Mouse (Mus musculus) spleen, adult 2 months (tissue): ENCODE measurements around the gene Mrrf.

ENCODE experiments used
- CTCF ChIP-seq: fragments of 200-500 bp; IDR thresholded peaks from 2 replicates; pipeline ENCODE4 v1.5.1; 2011; ENCODE audit warnings: mild to moderate bottlenecking, inconsistent platforms; ENCODE audit not compliant: insufficient read depth, insufficient read length, insufficient replicate concordance; ENCODE audit errors: extremely low read depth
- POLR2A ChIP-seq: fragments of 200-500 bp; IDR thresholded peaks from 2 replicates; pipeline ENCODE4 v1.6.1; 2011; ENCODE audit warnings: low read depth, low read length, inconsistent platforms

DNA sequence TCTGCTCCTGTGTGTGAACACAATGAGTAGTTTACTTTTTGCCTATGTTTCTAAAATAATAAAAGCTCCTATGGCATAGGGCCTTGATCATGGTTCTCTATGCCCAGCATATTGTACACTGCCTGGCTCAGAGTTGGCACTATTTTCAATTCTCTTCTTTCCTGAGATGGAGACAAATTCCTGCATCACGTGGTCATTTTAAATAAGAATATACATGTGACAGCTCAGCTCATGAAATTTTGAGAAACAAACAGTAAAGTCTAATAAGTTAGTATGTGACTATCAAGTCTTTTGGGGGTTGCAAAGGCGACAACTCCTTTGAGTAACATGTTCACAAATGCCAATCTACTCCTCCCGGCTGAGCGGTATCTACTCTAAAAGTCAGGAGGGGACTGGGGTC is 302 bp upstream of the Mrrf start:
- TF ChIP-seq POLR2A (no peak), CTCF (no peak)
